In the genomic region with DNA sequence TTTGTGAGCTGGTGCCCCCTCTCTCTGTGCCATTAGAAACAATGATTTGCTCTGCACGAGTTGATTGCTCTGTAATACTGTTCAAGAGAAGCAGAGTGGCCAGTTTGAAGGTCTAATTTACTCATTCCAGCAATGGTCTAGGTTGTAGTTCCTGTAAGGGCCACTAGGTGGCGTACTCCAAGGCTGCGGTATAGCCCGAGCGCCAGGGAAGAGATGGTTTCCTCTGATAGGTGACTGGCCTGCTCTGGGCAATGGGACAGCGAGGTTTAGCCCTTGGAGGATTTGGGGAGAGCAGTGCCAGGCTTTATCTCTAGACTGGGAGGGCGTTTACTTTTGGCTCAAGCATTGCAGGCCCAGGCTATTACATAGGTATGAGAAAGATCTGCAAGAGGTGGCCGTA, we compare ENCODE assay signal across 9 mouse cellular contexts.
A peak's percentile ranks its signal among the peaks of the same experiment; 100 is the strongest.
DNase-seq lines count a peak whose midpoint lies in the region; ATAC-seq and TF ChIP-seq lines count a peak whose summit lies in the region.
"Had no signal": no experiment of that assay in that cellular context is flagged by ENCODE, and none has a peak within 500 bp of the region (broad histone marks: within the 10 kb centered on the region; RNA-seq: fewer than 3 reads in every experiment).

No protein-coding gene starts in this region.

- H3K4me3 ChIP-seq in intestine, postnatal 0 days (ENCODE audit: low read depth, low read length), result no peak overlapping the region
- no peak overlapping the region for H3K4me3 ChIP-seq in intestine, embryonic 15.5 days (replicated peaks)
- no peak overlapping the region for H3K4me3 ChIP-seq in E14TG2a.4 (replicated peaks; ENCODE audit: low read length)
- H3K4me3 ChIP-seq in bone marrow macrophage, adult 2 months (ENCODE audit: insufficient read depth, low read length), result no peak overlapping the region
- H3K4me3 ChIP-seq: limb, embryonic 13.5 days had no signal

- TF ChIP-seq CTCF in intestine, postnatal 0 days (IDR thresholded peaks at IDR 0.05; ENCODE audit: low read depth), result peak; percentile 82
- TF ChIP-seq CTCF in E14TG2a.4 (conservative IDR thresholded peaks at IDR 0.05; ENCODE audit: low read length), result peak; percentile 97
- TF ChIP-seq CTCF in bone marrow macrophage, adult 2 months (IDR thresholded peaks at IDR 0.05; ENCODE audit: low read depth, low read length), result peak; percentile 95

- TF ChIP-seq POLR2A in bone marrow macrophage, adult 2 months (IDR thresholded peaks at IDR 0.05; ENCODE audit: borderline replicate concordance, low read depth, low read length), result no peak

- no peaks in the 10 kb centered on the region for H3K4me1 ChIP-seq in intestine, postnatal 0 days (replicated peaks; ENCODE audit: control insufficient read depth, insufficient read depth, low read length)
- H3K4me1 ChIP-seq in intestine, embryonic 15.5 days (replicated peaks), result no peaks in the 10 kb centered on the region
- peaks cover 30% of the 10 kb centered on the region for H3K4me1 ChIP-seq in E14TG2a.4 (replicated peaks; ENCODE audit: low read depth, low read length)
- no peaks in the 10 kb centered on the region for H3K4me1 ChIP-seq in bone marrow macrophage, adult 2 months (ENCODE audit: control insufficient read depth, insufficient read depth, low read length)

- H3K9me3 ChIP-seq in intestine, postnatal 0 days (ENCODE audit: control insufficient read depth), result no peaks in the 10 kb centered on the region
- no peaks in the 10 kb centered on the region for H3K9me3 ChIP-seq in intestine, embryonic 15.5 days
- H3K9me3 ChIP-seq in E14TG2a.4 (ENCODE audit: low read length), result no peaks in the 10 kb centered on the region
- H3K9me3 ChIP-seq: limb, embryonic 13.5 days had no signal

- H3K4me2 ChIP-seq in intestine, postnatal 0 days (replicated peaks; ENCODE audit: low read depth), result no peak overlapping the region
- no peak overlapping the region for H3K4me2 ChIP-seq in intestine, embryonic 15.5 days (replicated peaks)
- H3K4me2 ChIP-seq: limb, embryonic 13.5 days had no signal

- no peaks in the 10 kb centered on the region for H3K36me3 ChIP-seq in intestine, postnatal 0 days (ENCODE audit: control insufficient read depth, insufficient read depth)
- no peaks in the 10 kb centered on the region for H3K36me3 ChIP-seq in intestine, embryonic 15.5 days
- no peaks in the 10 kb centered on the region for H3K36me3 ChIP-seq in E14TG2a.4 (ENCODE audit: insufficient read depth, low read length)
- H3K36me3 ChIP-seq: limb, embryonic 13.5 days had no signal

- WGBS in intestine, postnatal 0 days, result 31% methylated on average over 8 of the region's 8 CpGs
- WGBS in intestine, embryonic 15.5 days, result 37% methylated on average over 8 of the region's 8 CpGs

- no peaks in the 10 kb centered on the region for H3K27me3 ChIP-seq in intestine, postnatal 0 days (replicated peaks; ENCODE audit: control insufficient read depth, insufficient read depth, low read length)
- H3K27me3 ChIP-seq in intestine, embryonic 15.5 days (replicated peaks), result no peaks in the 10 kb centered on the region
- no peaks in the 10 kb centered on the region for H3K27me3 ChIP-seq in E14TG2a.4 (ENCODE audit: insufficient read depth, low read length)
- H3K27me3 ChIP-seq: limb, embryonic 13.5 days had no signal

- no peak for ATAC-seq in intestine, postnatal 0 days
- no peak for ATAC-seq in intestine, embryonic 15.5 days
- ATAC-seq in megakaryocyte-erythroid progenitor cell, adult 5-6 weeks (replicated peaks; ENCODE audit: low FRiP score, low TSS enrichment, poor library complexity, severe bottlenecking), result peak; percentile 84

- H3K27ac ChIP-seq in intestine, postnatal 0 days (ENCODE audit: low read depth, low read length), result no peak overlapping the region
- H3K27ac ChIP-seq in intestine, embryonic 15.5 days, result no peak overlapping the region
- H3K27ac ChIP-seq in bone marrow macrophage, adult 2 months (ENCODE audit: insufficient read depth, low read depth, low read length), result no peak overlapping the region
- H3K27ac ChIP-seq: limb, embryonic 13.5 days had no signal

- DNase-seq in kidney, adult 8-10 months, result peak; percentile 5 to 19
- DNase-seq in thymus, postnatal 36 days, result peak; percentile 23 to 39
- no peak for DNase-seq in cerebellum, adult 11 months

- no peak overlapping the region for H3K9ac ChIP-seq in intestine, postnatal 0 days (ENCODE audit: low read depth, low read length)
- no peak overlapping the region for H3K9ac ChIP-seq in intestine, embryonic 15.5 days
- H3K9ac ChIP-seq: limb, embryonic 13.5 days had no signal
